Mouse (Mus musculus) heart, postnatal 4 days (tissue): ENCODE measurements at regions not wholly inside any gene's neighbourhood (a gene's known extent, or its start where the extent isn't known, plus 50 kb on each side); places are given as distances from the start of the nearest gene placed in this dataset.

Experiments
- DNase-seq: peaks from one replicate; pipeline ENCODE4 v3.0.0; 2021

DNA sequence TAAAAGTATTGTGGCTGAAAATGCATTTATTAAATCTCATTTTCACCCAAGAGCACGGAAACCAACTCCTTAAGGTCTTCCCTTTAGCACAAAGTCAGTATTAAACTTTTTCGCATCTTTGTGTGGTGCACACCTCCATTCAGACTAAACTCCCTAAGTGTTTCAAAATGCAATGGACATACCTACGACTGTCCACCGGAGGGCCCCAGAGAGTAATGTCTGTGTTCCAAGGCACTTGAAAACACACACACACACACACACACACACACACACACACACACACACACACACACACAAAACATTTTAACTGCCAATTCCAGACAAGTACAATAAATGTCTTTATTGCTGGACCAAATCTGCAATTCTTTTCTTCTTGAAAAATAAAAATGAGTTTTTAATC is 243.7 kb downstream of the Foxa2 start:
- DNase-seq: peak; percentile 50

DNA sequence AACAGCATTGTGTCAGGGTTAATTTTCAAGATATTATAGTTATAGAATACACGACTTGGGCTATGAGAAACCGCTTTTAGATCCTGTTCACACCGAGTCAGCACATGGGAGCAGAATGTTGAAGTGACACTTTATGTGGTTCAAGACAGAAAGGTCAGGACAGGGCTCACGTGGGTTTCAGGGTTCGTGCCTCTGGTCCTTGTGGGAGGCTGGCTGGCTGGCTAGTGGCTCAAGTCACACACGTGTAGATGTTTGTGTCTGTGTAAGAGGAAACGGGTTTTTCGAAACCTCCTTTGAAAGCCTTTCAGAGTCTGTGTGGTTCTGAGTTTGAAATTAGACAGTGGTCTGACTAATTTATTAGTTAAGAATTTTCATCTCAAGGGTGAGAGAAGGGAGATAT is 255.3 kb downstream of the Foxa2 start:
- no peak for DNase-seq

DNA sequence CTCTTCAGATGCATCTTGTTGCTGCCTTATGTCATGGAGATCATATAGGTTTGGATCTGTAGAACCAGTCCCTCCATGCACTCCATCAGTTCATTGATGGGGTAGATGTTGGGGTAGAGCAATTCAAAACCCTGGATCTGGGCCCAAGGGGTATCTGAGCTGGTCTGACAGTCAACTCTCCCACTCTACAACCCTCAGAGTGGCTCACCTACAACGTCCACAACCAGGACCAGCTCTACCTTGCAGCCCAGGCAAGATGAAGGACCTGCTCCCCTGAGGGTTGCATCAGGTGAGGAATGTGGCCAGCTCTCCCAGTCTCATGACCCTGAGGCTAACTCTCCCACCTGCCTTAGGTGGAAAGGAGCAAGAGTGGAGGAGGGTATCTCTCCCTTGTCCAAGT is 256.9 kb downstream of the Foxa2 start:
- DNase-seq: no peak

DNA sequence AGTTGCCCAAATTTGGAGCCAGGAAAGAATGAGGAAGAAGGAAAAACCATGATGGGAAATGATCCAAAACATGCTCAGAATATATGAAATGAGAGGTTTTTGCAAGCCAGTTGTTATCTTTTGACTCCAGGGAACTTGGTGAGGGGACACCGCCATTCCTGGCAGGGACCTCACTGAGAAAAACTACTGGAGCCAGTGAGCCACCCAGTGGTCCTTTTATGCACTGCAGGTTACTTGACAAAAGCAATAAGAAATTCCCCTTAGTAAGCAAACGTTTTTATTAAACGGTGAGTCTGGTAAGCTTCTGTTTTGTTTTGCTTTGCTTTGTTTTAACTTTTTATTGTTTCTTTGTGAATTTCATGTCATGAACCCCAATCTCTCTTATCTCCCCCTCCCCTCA is 257.5 kb downstream of the Foxa2 start:
- DNase-seq: peak; percentile 77

DNA sequence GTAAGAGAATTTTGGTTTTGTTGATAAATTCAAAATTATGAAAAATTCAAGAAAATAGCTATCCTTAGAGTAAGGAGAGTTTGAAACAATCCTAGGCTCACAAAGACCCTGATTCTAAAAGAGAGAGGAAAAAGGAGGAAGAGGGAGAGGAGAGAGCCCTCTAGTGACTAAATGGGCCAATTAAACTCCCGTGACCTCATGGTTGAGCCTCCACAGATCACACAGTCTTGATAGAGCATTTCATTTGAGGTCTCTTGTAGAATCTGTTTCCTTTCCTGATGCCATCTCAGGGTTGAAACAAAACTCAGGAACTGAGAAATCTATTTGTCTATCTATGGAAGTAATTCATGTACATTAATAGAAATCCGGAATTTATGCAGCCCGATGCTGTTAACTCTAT is 258.8 kb downstream of the Foxa2 start:
- no peak for DNase-seq

DNA sequence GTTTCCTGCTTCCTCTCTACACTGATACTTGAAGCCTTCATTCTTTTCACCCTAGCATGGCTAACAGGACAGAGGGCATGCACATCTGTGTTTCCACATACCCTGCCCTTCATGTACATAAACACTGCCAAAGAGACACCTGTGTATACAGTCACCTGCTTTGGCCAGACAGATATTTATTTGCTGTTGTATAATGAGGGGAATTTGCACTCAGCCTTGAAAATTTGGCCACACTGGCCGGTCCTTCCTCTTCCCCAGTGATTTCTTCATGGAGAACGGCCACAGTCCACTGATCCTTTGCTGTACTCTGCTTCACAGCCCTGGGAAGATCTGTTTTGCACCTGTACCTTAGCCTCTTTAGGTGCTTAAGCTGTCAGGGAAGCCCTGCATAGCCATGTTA is 264.3 kb downstream of the Foxa2 start:
- no peak for DNase-seq

DNA sequence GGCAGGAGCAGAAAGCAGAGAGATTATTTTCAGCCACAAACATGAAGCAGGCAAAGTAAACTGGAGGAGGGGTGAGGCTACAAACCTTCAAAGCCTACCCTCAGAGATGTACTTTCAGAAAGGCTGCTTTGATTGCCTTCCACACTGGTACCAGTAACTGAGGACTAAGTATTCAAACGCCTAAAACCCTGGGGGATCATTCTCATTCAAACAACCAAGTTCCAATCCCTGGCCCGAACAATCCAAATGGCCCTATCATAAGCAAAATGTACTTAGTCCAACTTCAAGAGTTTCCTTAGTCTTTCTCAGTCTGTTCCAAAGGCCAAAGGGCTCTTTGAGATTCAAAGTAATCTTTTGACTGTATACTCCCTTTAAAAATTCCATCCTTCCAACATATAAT is 270.5 kb downstream of the Foxa2 start:
- no peak for DNase-seq

DNA sequence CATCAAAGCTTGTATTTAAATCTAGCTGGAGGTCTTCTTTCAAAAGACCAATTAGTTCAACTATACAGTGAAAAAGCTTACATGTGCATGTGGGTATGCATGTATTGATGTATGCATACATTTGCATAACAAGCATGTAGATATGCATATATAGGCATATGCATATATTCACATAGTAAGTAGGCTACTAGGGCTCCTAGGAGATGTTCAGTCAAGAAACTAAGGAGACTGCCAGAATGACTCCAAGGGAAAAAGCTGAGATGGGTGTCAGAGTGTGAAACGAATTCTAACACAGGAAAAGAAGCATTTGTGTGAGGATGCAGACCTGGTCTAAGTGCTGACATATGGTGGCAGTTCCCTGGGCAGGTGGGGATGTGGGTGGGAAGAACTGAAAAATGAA is 274.2 kb downstream of the Foxa2 start:
- no peak for DNase-seq

DNA sequence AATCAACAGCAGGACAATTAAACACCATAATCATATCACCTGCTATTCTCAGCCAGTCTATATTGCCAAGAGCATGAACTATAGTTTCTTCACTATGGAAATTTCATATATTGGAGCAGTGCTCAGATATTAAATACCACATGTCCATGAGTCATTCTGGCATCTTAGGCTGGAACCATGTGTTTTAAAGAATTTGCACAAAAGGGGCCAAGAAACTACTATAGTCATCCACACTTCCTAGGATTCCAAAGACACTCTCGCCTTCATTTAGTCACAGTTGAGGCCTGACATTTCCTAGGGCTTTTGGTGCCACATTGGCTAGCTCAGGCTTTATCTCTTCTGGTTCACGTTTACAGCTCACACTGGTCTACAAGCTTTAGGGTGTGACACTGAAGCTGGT is 293.7 kb downstream of the Foxa2 start:
- DNase-seq: no peak

DNA sequence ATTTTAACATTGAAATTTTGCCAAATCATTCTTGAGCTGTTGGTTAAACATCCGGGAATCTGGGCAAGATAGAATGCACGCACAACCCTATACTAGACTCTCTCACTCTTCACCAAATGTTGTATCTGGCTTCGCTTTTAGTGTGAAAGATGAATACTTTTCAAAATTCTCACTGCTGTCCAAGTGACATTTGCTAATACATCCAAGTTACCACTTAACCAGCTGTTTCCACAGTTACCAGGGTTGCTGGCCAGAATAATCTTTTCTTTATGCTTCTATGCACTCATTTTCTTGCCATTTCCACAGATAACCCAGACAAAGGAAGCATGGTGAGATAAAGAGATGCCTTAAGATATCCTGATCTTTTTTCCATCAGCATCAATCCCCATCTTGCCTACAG is 294.9 kb downstream of the Foxa2 start:
- DNase-seq: no peak

DNA sequence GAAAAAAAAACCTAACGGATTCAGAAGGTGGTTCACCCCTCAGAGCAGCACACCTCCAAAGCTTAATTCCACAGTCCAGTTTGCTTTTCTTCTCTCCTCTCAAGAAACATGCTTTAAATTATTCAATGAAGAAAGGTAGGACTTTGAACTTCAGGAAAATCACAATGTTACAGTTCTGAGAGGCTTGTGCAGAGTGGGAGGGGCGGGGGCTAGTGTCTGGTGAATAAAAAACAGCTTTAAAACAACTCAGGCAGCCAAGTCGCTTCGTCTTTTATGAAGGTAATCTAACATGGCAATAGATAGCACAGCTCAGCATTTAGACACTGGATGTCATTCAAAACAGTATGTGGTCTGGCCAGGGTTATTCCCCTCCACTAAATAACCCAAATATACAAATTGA is 298.8 kb downstream of the Foxa2 start:
- no peak for DNase-seq

DNA sequence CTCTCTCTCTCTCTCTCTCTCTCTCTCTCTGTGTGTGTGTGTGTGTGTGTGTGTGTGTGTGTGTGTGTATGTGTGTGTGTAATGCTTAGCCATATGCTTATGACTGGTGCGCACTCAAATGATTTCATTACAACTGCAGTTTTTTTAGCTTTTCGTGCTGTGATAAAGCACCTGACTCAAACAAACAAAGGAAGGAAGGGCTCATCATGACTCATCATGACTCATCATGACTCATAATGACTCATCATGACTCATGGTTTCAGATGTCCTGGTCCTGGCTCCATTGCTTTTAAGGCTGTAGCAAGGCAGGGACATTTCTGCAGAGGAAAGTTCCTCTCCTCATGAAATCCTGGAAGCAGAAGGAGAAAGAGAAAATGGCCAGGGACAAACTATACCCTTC is 302.9 kb downstream of the Foxa2 start:
- no peak for DNase-seq

DNA sequence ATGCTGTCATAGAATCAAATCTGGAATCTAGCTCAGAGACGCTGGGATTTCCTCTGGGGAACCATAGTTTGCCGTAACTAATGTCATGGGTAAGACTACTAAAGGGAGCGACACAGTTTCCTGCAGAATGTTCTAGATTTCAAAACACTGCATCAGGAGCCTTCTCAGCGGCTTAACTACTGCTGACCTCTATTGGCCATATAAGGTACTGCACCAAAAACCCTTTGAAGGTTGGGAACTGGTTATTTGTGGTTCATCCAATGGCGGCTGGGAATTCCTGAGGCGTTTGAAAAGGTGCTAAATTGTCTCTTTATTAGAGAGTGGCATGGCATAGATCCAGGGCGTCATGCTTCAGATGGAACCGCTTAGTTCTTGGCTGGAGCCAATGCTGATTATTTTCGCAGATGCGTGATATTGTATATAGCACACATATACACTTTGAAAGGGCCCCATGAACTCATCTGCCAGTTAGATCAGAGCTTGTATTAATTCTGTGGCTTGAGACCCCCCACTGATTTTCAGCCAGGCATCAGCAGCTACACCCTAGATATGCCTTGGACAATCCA is 308.4 kb downstream of the Foxa2 start:
- peak; percentile 50 for DNase-seq

DNA sequence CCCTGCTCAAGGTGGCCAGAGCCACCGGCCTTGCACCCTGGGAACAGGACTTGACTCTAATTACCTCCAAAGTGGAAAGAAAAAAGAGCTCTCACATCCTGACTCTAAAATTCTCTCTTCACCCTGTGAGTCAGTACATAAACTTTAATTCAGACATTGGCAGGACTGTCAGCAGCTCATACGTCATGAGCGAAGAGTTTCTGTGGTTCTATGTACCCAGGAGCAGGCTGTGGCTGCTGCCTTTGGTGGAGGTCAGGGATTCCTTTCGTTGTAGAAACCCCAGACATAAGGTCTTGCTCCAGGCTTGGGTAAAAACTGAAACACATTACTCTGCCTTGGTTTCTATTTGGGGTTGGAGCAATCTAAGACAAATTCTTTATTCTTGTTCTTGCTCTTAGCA is 319.4 kb downstream of the Foxa2 start:
- no peak for DNase-seq

DNA sequence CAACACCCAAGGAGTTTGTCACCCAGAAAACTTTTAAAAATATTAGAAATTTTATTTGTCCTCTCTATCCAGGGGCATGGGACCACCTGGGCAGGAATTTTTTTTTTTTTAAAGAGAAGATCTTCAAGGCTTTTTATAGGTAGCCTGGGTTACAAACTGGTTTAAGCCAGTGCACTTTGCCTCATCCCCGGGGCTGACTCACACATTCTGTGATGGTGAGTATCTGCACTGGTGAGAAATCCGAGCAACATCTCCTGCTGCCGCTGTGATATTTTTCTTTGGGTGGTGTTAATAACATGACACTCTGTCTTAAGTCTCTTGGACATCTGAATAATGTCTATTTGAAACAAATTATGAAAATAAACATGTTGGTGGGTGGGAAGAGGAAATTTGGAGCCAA is 327.8 kb downstream of the Foxa2 start:
- DNase-seq: no peak

DNA sequence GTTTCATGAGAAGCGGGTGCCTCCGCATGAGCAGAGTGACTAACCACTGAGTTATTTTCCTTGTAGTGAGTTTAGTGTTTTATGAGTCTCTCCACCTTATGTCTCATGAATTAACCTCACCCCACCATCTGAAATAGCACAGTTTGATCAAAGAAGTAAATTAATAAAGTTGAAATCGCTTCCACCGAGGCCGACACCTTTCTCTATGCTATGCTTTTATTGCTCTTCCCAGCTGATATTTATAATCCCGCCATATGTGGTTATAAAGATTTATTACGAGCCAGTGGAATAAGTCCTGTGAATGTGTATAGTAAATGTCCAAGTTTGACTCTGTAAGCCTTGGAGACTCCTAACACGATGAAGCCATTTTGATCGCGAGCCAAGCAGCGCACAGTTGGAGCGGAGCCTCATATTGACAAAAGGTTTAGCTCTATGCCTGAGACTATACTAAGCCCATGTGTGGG is 329.3 kb downstream of the Foxa2 start:
- no peak for DNase-seq

DNA sequence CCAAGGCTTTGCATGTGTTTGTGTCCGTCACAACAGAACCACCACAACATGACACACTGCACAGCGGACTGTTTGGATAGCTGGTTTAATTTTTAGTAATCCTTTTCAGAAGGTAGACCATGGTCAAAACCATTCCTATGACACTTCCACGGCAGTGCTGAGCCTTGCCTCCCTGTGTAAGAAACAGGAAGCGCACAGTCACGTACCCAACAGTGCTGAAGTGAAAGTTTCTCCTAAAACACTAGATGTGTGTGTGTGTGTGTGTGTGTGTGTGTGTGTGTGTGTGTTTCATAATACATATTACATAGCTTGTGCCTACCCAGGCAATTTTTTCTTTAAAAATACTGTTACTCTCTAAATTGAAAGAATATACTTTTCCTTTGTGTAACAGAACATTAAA is 331.0 kb downstream of the Foxa2 start:
- no peak for DNase-seq

DNA sequence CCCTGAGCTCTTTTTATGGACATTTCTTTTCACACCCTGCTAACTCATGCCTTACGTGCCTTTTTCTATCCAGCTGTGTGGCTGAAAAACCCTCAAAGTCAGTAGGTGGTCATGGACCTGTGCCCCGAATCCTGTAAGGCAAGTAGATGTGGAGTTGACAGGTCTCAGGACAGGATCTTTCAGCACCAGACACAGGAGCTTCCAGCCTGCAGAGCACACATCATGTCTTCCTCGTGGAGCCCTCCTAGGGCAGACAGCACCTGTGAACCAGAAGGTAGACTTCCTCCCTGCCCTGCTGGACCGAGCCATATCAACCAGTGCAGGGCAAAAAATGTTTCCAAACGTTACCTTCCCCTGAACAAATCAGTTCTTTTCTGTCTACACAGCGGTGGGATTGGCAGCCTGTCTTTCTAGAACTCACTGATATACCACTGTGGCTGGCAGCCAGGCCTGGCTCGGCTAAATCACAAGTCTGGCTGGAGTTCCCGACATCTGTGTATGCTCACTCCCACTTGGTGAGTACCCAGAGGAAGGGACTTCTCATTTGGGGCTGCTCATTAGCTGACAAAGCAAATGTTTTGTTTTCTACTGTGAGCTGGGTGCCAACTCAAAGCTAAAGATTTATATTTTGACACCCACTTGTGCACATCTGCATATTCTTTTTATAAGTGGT is 336.0 kb downstream of the Foxa2 start:
- DNase-seq: peak; percentile 73

DNA sequence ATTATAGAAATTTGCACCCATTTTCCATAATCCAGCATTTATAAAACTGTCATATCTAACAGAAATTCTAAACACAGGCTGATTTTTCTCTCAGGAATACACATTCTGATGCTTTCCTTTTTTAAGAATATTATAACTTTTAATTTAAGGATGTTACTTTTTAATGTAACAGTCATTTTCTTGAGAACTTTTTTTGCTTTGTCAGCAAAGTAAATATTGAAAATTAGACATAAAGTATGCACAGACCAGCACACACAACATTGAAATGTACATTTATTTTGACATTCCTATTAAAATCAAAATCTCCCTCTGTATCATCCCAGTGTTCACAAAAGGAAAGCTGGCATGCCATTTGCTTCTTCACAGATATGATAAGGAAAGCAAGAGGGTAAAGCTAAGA is 337.0 kb downstream of the Foxa2 start:
- no peak for DNase-seq

DNA sequence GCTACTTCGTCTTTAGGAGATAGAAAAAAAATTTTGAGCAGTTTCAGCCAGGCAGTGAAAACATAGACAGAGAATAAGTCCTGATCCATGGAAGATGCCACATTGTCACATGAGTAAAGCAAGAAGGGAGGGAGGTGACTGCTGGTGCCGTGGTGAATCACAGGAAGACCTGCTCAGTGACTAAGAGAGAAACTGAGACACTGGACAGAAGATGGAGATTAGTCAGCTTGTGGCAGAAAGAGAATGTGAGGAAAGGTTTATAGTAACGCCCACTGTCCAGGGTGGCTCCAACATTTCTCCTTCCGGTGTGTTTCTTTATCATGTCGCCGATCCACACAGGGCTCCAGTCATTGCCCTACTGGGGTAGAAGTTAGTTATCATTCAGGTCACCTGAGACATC is 339.6 kb downstream of the Foxa2 start:
- no peak for DNase-seq

DNA sequence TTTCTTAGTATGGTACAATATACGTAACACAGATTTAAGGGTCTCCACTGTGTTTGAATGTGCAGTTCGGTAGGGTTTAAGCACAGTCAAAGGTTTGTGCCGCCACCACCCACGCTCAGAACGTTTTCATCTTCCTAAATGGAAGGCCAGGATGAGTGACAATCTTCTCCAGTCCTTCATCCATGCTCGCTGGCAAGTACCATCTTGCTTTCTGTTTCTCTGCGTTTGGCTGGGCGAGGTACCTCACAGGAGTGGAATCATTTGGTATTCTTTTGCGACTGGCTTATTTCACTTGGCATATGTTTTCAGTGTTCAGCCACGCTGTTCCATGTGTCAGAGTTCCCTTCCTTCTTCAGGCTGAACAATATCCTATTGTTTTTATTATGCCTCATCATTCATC is 342.3 kb downstream of the Pax1 start:
- DNase-seq: no peak

DNA sequence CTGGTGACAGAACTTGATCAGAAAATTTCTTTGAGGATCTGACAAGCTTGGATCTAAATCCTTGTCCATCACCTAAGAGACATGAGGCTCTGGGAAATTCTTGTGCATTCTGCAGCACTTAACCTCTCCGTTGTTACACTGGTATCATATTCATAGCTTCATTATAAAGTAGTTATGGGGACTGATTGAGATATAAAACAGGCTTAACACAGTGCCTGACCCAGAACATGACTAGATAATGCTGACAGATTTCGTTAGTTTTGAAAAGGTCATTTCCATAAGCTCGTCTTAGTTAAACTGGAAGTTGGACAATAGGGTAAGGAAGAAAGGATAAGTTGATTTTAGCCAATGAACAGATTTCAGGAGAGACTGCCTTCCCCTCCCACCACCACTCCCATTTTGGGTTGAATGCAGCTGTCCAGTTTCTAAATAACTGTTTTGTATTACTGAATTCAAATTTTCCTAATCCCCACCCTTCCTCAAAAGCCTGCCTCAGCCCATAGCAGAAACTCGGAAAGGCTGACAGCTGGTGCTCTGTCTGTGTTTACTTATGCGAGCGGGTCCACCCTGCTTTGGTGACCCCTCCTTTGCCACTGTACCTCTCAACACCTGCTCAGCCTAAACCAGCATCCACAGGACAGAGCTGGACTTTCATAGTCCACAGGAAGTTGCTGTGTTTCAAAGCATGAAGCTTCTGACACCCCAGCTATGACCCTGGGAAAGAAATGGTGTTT is 340.8 kb downstream of the Pax1 start:
- no peak for DNase-seq

DNA sequence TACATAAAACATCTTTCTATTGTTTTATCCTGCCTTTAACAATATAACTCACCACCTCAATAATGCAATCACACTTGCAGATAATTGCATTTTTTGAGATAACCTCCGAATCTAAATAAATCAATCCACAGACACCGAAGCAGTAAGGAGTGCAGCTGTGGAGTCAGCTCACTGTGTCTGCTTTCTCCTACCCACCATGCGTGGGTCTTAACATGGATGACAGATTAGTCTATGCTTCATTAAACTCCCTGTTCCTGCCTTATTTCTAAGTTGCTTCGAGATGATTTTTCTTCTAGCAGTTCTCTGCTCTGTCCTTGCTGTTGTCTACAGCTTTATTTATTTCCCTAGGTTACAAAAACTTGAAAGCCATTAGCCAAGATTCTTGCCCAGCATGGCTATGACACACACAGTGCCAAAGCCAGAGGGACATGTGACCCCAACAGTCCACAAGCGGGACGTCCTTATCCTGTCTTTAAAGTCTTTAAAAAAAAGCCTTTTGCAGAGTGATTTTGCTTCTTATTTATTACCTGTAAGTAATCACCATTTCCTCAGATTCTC is 337.9 kb downstream of the Pax1 start:
- DNase-seq: no peak

DNA sequence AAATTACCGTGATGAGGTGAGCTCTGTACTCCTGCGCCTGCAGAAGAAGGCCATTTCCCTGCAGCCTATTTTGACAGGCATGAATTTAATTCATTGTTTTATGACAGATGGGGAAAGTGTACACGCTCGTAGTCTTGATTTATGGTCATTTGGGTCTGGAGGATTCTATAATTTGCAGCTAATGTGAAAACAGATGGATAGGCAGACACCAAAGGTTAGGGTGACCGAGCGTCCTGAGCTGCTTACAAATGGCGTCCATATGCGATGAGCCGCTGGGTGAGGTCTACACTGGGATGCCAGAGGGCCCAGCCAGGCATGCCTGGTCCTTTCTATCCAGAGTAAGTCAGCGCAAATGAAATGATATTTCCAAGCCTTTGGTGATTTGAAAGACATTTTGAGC is 330.2 kb downstream of the Pax1 start:
- no peak for DNase-seq
